Mouse (Mus musculus) liver, postnatal 0 days (tissue): ENCODE measurements at regions not wholly inside any gene's neighbourhood (a gene's known extent, or its start where the extent isn't known, plus 50 kb on each side); places are given as distances from the start of the nearest gene placed in this dataset.

ENCODE experiments used
- ATAC-seq: fragments of 200-750 bp; cut with Nextera tagmentation; 2 replicates; pipeline ENCODE4 v1.8.0; 2017; ENCODE audit warnings: mild to moderate bottlenecking, moderate library complexity
- DNase-seq: peaks from one replicate; pipeline ENCODE4 v3.0.0-alpha.2; 2016
- H3K27ac ChIP-seq: fragments of 300-500 bp; sonication (generic); 2 replicates; pipeline ENCODE4 v1.5.1; 2014; ENCODE audit warnings: antibody characterized with exemption, moderate library complexity, mild to moderate bottlenecking, low read depth
- H3K27me3 ChIP-seq: fragments of 300-500 bp; sonication (generic); 2 replicates; pipeline ENCODE4 v1.6.1; 2014; ENCODE audit warnings: low read length, control low read depth, mixed read lengths; ENCODE audit not compliant: insufficient read depth
- H3K36me3 ChIP-seq: fragments of 300-500 bp; sonication (generic); replicated peaks from 2 replicates; pipeline ENCODE4 v1.6.1; 2014; ENCODE audit warnings: mild to moderate bottlenecking, control low read depth, low read length, moderate library complexity, mixed read lengths; ENCODE audit not compliant: insufficient read depth
- H3K4me1 ChIP-seq: fragments of 300-500 bp; sonication (generic); 2 replicates; pipeline ENCODE4 v1.6.1; 2014; ENCODE audit warnings: antibody characterized with exemption, mild to moderate bottlenecking, control low read depth; ENCODE audit not compliant: insufficient read depth
- H3K4me2 ChIP-seq: fragments of 300-500 bp; sonication (generic); 2 replicates; pipeline ENCODE4 v1.6.1; 2014; ENCODE audit warnings: low read depth, mild to moderate bottlenecking, low read length, moderate library complexity, mixed read lengths
- H3K4me3 ChIP-seq: fragments of 300-500 bp; sonication (generic); 2 replicates; pipeline ENCODE4 v1.5.1; 2014; ENCODE audit warnings: low read depth, low read length
- H3K9ac ChIP-seq: fragments of 300-500 bp; sonication (generic); replicated peaks from 2 replicates; pipeline ENCODE4 v1.6.1; 2014; ENCODE audit warnings: mild to moderate bottlenecking, moderate library complexity
- H3K9me3 ChIP-seq: fragments of 300-500 bp; sonication (generic); 2 replicates; pipeline ENCODE4 v1.6.1; 2016; ENCODE audit warnings: mild to moderate bottlenecking, control low read depth, low read length, mixed read lengths
- CTCF ChIP-seq: sonication (generic); IDR thresholded peaks from 2 replicates; pipeline ENCODE4 v1.5.1; 2016; ENCODE audit warnings: antibody characterized with exemption, low read depth
- EP300 ChIP-seq: IDR thresholded peaks from 2 replicates; pipeline ENCODE4 v1.6.1; 2016; ENCODE audit warnings: antibody characterized with exemption, low read depth, mild to moderate bottlenecking
- WGBS: fragments of 180-500 bp; shearing (Covaris S2); extraction: QIAGEN DNeasy Blood & Tissue Kit; methylation state at CpG from one replicate; pipeline ENCODE4 v1.1.7; 2014; ENCODE audit not compliant: insufficient replicate concordance; 5-methylcytosine and 5-hydroxymethylcytosine counted together

GRCm38 (mm10) chr1:138343451-138343850, 69.9 kb downstream of the Atp6v1g3 start:
- DNase-seq (no peak), ATAC-seq (no peak)
- H3K4me2 ChIP-seq: no peak overlapping the region
- no peak overlapping the region for H3K27ac ChIP-seq
- H3K9ac ChIP-seq: no peak overlapping the region
- no peaks in the 10 kb centered on the region for H3K27me3 ChIP-seq
- no peaks in the 10 kb centered on the region; the same call in 1 of the 2 replicates for H3K4me1 ChIP-seq
- no peak overlapping the region for H3K4me3 ChIP-seq
- no peaks in the 10 kb centered on the region for H3K36me3 ChIP-seq
- H3K9me3 ChIP-seq: no peaks in the 10 kb centered on the region
- 37% methylated on average over 4 of the region's 4 CpGs for WGBS
- TF ChIP-seq EP300 (no peak), CTCF (no peak)

GRCm38 (mm10) chr1:138344920-138345319, 71.4 kb downstream of the Atp6v1g3 start:
- no peaks in the 10 kb centered on the region for H3K36me3 ChIP-seq
- no peak overlapping the region for H3K27ac ChIP-seq
- no peak overlapping the region for H3K4me2 ChIP-seq
- DNase-seq: no peak
- H3K27me3 ChIP-seq: no peaks in the 10 kb centered on the region
- WGBS: 62% methylated on average over 4 of the region's 4 CpGs
- no peak for ATAC-seq
- TF ChIP-seq EP300 (no peak), CTCF (no peak)
- H3K9ac ChIP-seq: no peak overlapping the region
- H3K4me1 ChIP-seq: no peaks in the 10 kb centered on the region; the same call in 1 of the 2 replicates
- H3K9me3 ChIP-seq: no peaks in the 10 kb centered on the region
- H3K4me3 ChIP-seq: no peak overlapping the region

GRCm38 (mm10) chr1:138345992-138346391, 72.5 kb downstream of the Atp6v1g3 start:
- 57% methylated on average over 10 of the region's 10 CpGs for WGBS
- H3K27ac ChIP-seq: no peak overlapping the region
- H3K4me2 ChIP-seq: no peak overlapping the region
- DNase-seq: no peak
- H3K9me3 ChIP-seq: no peaks in the 10 kb centered on the region
- H3K9ac ChIP-seq: no peak overlapping the region
- H3K36me3 ChIP-seq: no peaks in the 10 kb centered on the region
- H3K4me3 ChIP-seq: no peak overlapping the region
- no peaks in the 10 kb centered on the region; the same call in 1 of the 2 replicates for H3K4me1 ChIP-seq
- ATAC-seq: no peak
- no peak for TF ChIP-seq EP300
- TF ChIP-seq CTCF: no peak
- no peaks in the 10 kb centered on the region for H3K27me3 ChIP-seq

GRCm38 (mm10) chr1:138346904-138347303, 73.4 kb downstream of the Atp6v1g3 start:
- H3K4me1 ChIP-seq: no peaks in the 10 kb centered on the region; the same call in 1 of the 2 replicates
- no peaks in the 10 kb centered on the region for H3K9me3 ChIP-seq
- DNase-seq (no peak), ATAC-seq (no peak)
- TF ChIP-seq CTCF (no peak), EP300 (no peak)
- 71% methylated on average over 5 of the region's 5 CpGs for WGBS
- H3K4me2 ChIP-seq: no peak overlapping the region
- no peak overlapping the region for H3K9ac ChIP-seq
- no peak overlapping the region for H3K4me3 ChIP-seq
- no peak overlapping the region for H3K27ac ChIP-seq
- H3K36me3 ChIP-seq: no peaks in the 10 kb centered on the region
- H3K27me3 ChIP-seq: no peaks in the 10 kb centered on the region

- Histone ChIP-seq H3K36me3 (no peaks in the 10 kb centered on the region), H3K9ac (no peak overlapping the region), H3K4me1 (no peaks in the 10 kb centered on the region; the same call in 1 of the 2 replicates), H3K27me3 (no peaks in the 10 kb centered on the region), H3K27ac (no peak overlapping the region), H3K9me3 (no peaks in the 10 kb centered on the region), H3K4me3 (no peak overlapping the region), H3K4me2 (no peak overlapping the region)
- WGBS: 40% methylated on average over 6 of the region's 6 CpGs
- DNase-seq (no peak), ATAC-seq (no peak)
- TF ChIP-seq EP300 (no peak), CTCF (no peak)
These were observed 74.9 kb downstream of the Atp6v1g3 start for GRCm38 (mm10) chr1:138348447-138348846.

- TF ChIP-seq CTCF (no peak), EP300 (no peak)
- no peaks in the 10 kb centered on the region; the same call in 1 of the 2 replicates for H3K4me1 ChIP-seq
- no peaks in the 10 kb centered on the region for H3K27me3 ChIP-seq
- H3K4me3 ChIP-seq: no peak overlapping the region
- no peak overlapping the region for H3K9ac ChIP-seq
- H3K9me3 ChIP-seq: no peaks in the 10 kb centered on the region
- no peaks in the 10 kb centered on the region for H3K36me3 ChIP-seq
- no peak overlapping the region for H3K4me2 ChIP-seq
- ATAC-seq (no peak), DNase-seq (no peak)
- 79% methylated on average over 2 of the region's 2 CpGs for WGBS
- no peak overlapping the region for H3K27ac ChIP-seq
These were observed 75.6 kb downstream of the Atp6v1g3 start for GRCm38 (mm10) chr1:138349099-138349498.

GRCm38 (mm10) chr1:138356407-138356806, 82.9 kb downstream of the Atp6v1g3 start:
- Histone ChIP-seq H3K4me2 (no peak overlapping the region), H3K4me3 (no peak overlapping the region), H3K9me3 (no peaks in the 10 kb centered on the region), H3K27me3 (no peaks in the 10 kb centered on the region), H3K9ac (no peak overlapping the region), H3K36me3 (no peaks in the 10 kb centered on the region), H3K4me1 (no peaks in the 10 kb centered on the region), H3K27ac (no peak overlapping the region)
- TF ChIP-seq CTCF (no peak), EP300 (no peak)
- DNase-seq (no peak), ATAC-seq (no peak)
- WGBS: 48% methylated on average over 1 of the region's 1 CpGs
